Mouse (Mus musculus) limb, embryonic 15.5 days (tissue): ENCODE data around the gene Nek11. TPM values are rescaled to one million over a fixed set of nuclear protein-coding genes. Genes with fewer than 3 reads are reported as not detected.

ENCODE experiments used
- ATAC-seq: fragments of 200-750 bp; cut with Nextera tagmentation; 2 replicates; pipeline ENCODE4 v1.8.0; 2017; ENCODE audit warnings: low read depth, moderate TSS enrichment; ENCODE audit not compliant: insufficient number of reproducible peaks, low FRiP score, low TSS enrichment
- H3K27ac ChIP-seq: fragments of 300-500 bp; sonication (generic); 2 replicates; pipeline ENCODE4 v1.5.1; 2015; ENCODE audit warnings: moderate library complexity, mild to moderate bottlenecking, inconsistent platforms
- H3K27me3 ChIP-seq: fragments of 300-500 bp; sonication (generic); 2 replicates; pipeline ENCODE4 v1.6.1; 2015; ENCODE audit warnings: inconsistent platforms
- H3K36me3 ChIP-seq: fragments of 300-500 bp; sonication (generic); 2 replicates; pipeline ENCODE4 v1.6.1; 2015; ENCODE audit warnings: inconsistent platforms
- H3K4me1 ChIP-seq: fragments of 300-500 bp; sonication (generic); 2 replicates; pipeline ENCODE4 v1.6.1; 2015; ENCODE audit warnings: inconsistent platforms
- H3K4me2 ChIP-seq: fragments of 300-500 bp; sonication (generic); 2 replicates; pipeline ENCODE4 v1.6.1; 2015; ENCODE audit warnings: mild to moderate bottlenecking, inconsistent platforms
- H3K4me3 ChIP-seq: fragments of 300-500 bp; sonication (generic); 2 replicates; pipeline ENCODE4 v1.5.1; 2015; ENCODE audit warnings: mild to moderate bottlenecking, inconsistent platforms
- H3K9ac ChIP-seq: fragments of 300-500 bp; sonication (generic); 2 replicates; pipeline ENCODE4 v1.6.1; 2015; ENCODE audit warnings: inconsistent platforms
- H3K9me3 ChIP-seq: fragments of 300-500 bp; sonication (generic); 2 replicates; pipeline ENCODE4 v1.6.1; 2016; ENCODE audit warnings: inconsistent platforms
- WGBS: fragments of 180-500 bp; shearing (Covaris S2); methylation state at CpG from one replicate; pipeline ENCODE4 v1.1.7; 2015; 5-methylcytosine and 5-hydroxymethylcytosine counted together
- polyA plus RNA-seq: library from polyadenylated mRNA; unstranded; fragments of >200 nt; fragmentation: Nextera tagmentation; extraction: Ambion mirVana; gene quantifications from 2 replicates; pipeline ENCODE4 v1.2.1, GENCODE M21; 2015

The Nek11 gene
- polyA plus RNA-seq, 1 experiment from 2014 or later: 0.17 TPM

GRCm38 (mm10) chr9:105309553-105310281 is 85.6 kb downstream of the Nek11 start:
- WGBS: 25% methylated on average over 9 of the region's 9 CpGs
- Histone ChIP-seq H3K9me3 (no peaks in the 10 kb centered on the region), H3K27ac (no peak overlapping the region), H3K4me1 (no peaks in the 10 kb centered on the region), H3K27me3 (no peaks in the 10 kb centered on the region), H3K9ac (no peak overlapping the region), H3K4me2 (no peak overlapping the region), H3K36me3 (no peaks in the 10 kb centered on the region), H3K4me3 (no peak overlapping the region)
- ATAC-seq: no peak

- H3K9me3 ChIP-seq: no peaks in the 10 kb centered on the region
- no peak overlapping the region for H3K9ac ChIP-seq
- no peak overlapping the region for H3K27ac ChIP-seq
- H3K4me1 ChIP-seq: no peaks in the 10 kb centered on the region
- ATAC-seq: no peak
- no peak overlapping the region for H3K4me3 ChIP-seq
- 83% methylated on average over 2 of the region's 2 CpGs for WGBS
- H3K4me2 ChIP-seq: no peak overlapping the region
- no peaks in the 10 kb centered on the region for H3K36me3 ChIP-seq
- H3K27me3 ChIP-seq: no peaks in the 10 kb centered on the region
Observed at GRCm38 (mm10) chr9:105306042-105306441, 89.3 kb downstream of the Nek11 start.

GRCm38 (mm10) chr9:105302230-105302629 is 93.1 kb downstream of the Nek11 start:
- no peak for ATAC-seq
- Histone ChIP-seq H3K4me3 (no peak overlapping the region), H3K36me3 (no peaks in the 10 kb centered on the region), H3K27ac (no peak overlapping the region), H3K9me3 (no peaks in the 10 kb centered on the region), H3K4me1 (no peaks in the 10 kb centered on the region), H3K9ac (no peak overlapping the region), H3K27me3 (no peaks in the 10 kb centered on the region), H3K4me2 (no peak overlapping the region)
- 70% methylated on average over 3 of the region's 3 CpGs for WGBS

GRCm38 (mm10) chr9:105301396-105301795 is 93.9 kb downstream of the Nek11 start:
- H3K27me3 ChIP-seq: no peaks in the 10 kb centered on the region
- H3K4me2 ChIP-seq: no peak overlapping the region
- H3K27ac ChIP-seq: no peak overlapping the region
- 89% methylated on average over 1 of the region's 1 CpGs for WGBS
- no peak overlapping the region for H3K4me3 ChIP-seq
- H3K4me1 ChIP-seq: no peaks in the 10 kb centered on the region
- no peaks in the 10 kb centered on the region for H3K9me3 ChIP-seq
- H3K36me3 ChIP-seq: no peaks in the 10 kb centered on the region
- ATAC-seq: no peak
- no peak overlapping the region for H3K9ac ChIP-seq

GRCm38 (mm10) chr9:105300738-105301325 is 94.5 kb downstream of the Nek11 start:
- no peaks in the 10 kb centered on the region for H3K27me3 ChIP-seq
- H3K36me3 ChIP-seq: no peaks in the 10 kb centered on the region
- ATAC-seq: no peak
- H3K4me1 ChIP-seq: no peaks in the 10 kb centered on the region
- H3K4me3 ChIP-seq: no peak overlapping the region
- no peak overlapping the region for H3K9ac ChIP-seq
- H3K27ac ChIP-seq: no peak overlapping the region
- 73% methylated on average over 2 of the region's 2 CpGs for WGBS
- H3K9me3 ChIP-seq: no peaks in the 10 kb centered on the region
- H3K4me2 ChIP-seq: no peak overlapping the region

- Histone ChIP-seq H3K36me3 (no peaks in the 10 kb centered on the region), H3K4me1 (no peaks in the 10 kb centered on the region), H3K4me2 (no peak overlapping the region), H3K9me3 (no peaks in the 10 kb centered on the region), H3K27ac (no peak overlapping the region), H3K27me3 (no peaks in the 10 kb centered on the region), H3K9ac (no peak overlapping the region), H3K4me3 (no peak overlapping the region)
- no peak for ATAC-seq
- 38% methylated on average over 7 of the region's 7 CpGs for WGBS
Observed at GRCm38 (mm10) chr9:105284670-105285069, 110.7 kb downstream of the Nek11 start.

GRCm38 (mm10) chr9:105282725-105283124 is 112.6 kb downstream of the Nek11 start:
- no peaks in the 10 kb centered on the region for H3K4me1 ChIP-seq
- H3K9ac ChIP-seq: no peak overlapping the region
- no peak overlapping the region for H3K27ac ChIP-seq
- ATAC-seq: no peak
- H3K9me3 ChIP-seq: no peaks in the 10 kb centered on the region
- no peak overlapping the region for H3K4me3 ChIP-seq
- H3K27me3 ChIP-seq: no peaks in the 10 kb centered on the region
- 25% methylated on average over 4 of the region's 4 CpGs for WGBS
- no peak overlapping the region for H3K4me2 ChIP-seq
- H3K36me3 ChIP-seq: no peaks in the 10 kb centered on the region

- 82% methylated on average over 3 of the region's 3 CpGs for WGBS
- no peak for ATAC-seq
- no peaks in the 10 kb centered on the region for H3K9me3 ChIP-seq
Observed at GRCm38 (mm10) chr9:105274925-105275324, 120.4 kb downstream of the Nek11 start.

GRCm38 (mm10) chr9:105274286-105274685 is 121.0 kb downstream of the Nek11 start:
- WGBS: 61% methylated on average over 6 of the region's 6 CpGs
- ATAC-seq: no peak
- H3K27ac ChIP-seq: no peak overlapping the region
- H3K27me3 ChIP-seq: no peaks in the 10 kb centered on the region
- no peak overlapping the region for H3K4me2 ChIP-seq
- no peaks in the 10 kb centered on the region for H3K36me3 ChIP-seq
- no peaks in the 10 kb centered on the region for H3K4me1 ChIP-seq
- no peak overlapping the region for H3K9ac ChIP-seq
- H3K9me3 ChIP-seq: no peaks in the 10 kb centered on the region
- H3K4me3 ChIP-seq: no peak overlapping the region

More at GRCm38 (mm10) chr9:105274925-105275324, 120.4 kb downstream of the Nek11 start:
- no peaks in the 10 kb centered on the region for H3K4me1 ChIP-seq
- H3K4me2 ChIP-seq: no peak overlapping the region
- H3K9ac ChIP-seq: no peak overlapping the region
- no peaks in the 10 kb centered on the region for H3K36me3 ChIP-seq
- no peaks in the 10 kb centered on the region for H3K27me3 ChIP-seq
- H3K27ac ChIP-seq: no peak overlapping the region
- no peak overlapping the region for H3K4me3 ChIP-seq

- Histone ChIP-seq H3K4me3 (no peak overlapping the region), H3K9ac (no peak overlapping the region), H3K36me3 (no peaks in the 10 kb centered on the region), H3K4me1 (no peaks in the 10 kb centered on the region), H3K9me3 (no peaks in the 10 kb centered on the region), H3K27ac (no peak overlapping the region), H3K27me3 (no peaks in the 10 kb centered on the region), H3K4me2 (no peak overlapping the region)
- 6% methylated on average over 7 of the region's 7 CpGs for WGBS
- ATAC-seq: no peak
Observed at GRCm38 (mm10) chr9:105272241-105272640, 123.1 kb downstream of the Nek11 start.

- no peak for ATAC-seq
- H3K9ac ChIP-seq: no peak overlapping the region
- H3K27me3 ChIP-seq: no peaks in the 10 kb centered on the region
- 55% methylated on average over 2 of the region's 2 CpGs for WGBS
- no peaks in the 10 kb centered on the region for H3K9me3 ChIP-seq
- H3K4me3 ChIP-seq: no peak overlapping the region
- H3K36me3 ChIP-seq: no peaks in the 10 kb centered on the region
- H3K4me2 ChIP-seq: no peak overlapping the region
- H3K4me1 ChIP-seq: no peaks in the 10 kb centered on the region
- H3K27ac ChIP-seq: no peak overlapping the region
Observed at GRCm38 (mm10) chr9:105263140-105263539, 132.2 kb downstream of the Nek11 start.

GRCm38 (mm10) chr9:105257668-105258067 is 137.7 kb downstream of the Nek11 start:
- H3K4me1 ChIP-seq: no peaks in the 10 kb centered on the region
- WGBS: 73% methylated on average over 10 of the region's 10 CpGs
- H3K4me2 ChIP-seq: no peak overlapping the region
- no peaks in the 10 kb centered on the region for H3K27me3 ChIP-seq
- no peaks in the 10 kb centered on the region for H3K9me3 ChIP-seq
- H3K27ac ChIP-seq: no peak overlapping the region
- ATAC-seq: no peak
- no peaks in the 10 kb centered on the region for H3K36me3 ChIP-seq
- no peak overlapping the region for H3K9ac ChIP-seq
- H3K4me3 ChIP-seq: no peak overlapping the region
